Mouse (Mus musculus) cortical plate, adult 2 months (tissue): ENCODE data around the gene Cbfa2t3.

Experiments
- CTCF ChIP-seq: fragments of 200-500 bp; IDR thresholded peaks from 2 replicates; pipeline ENCODE4 v1.5.1; 2011; ENCODE audit warnings: mild to moderate bottlenecking, control low read depth, low read length; ENCODE audit not compliant: insufficient read depth; ENCODE audit errors: extremely low read depth
- POLR2A ChIP-seq: fragments of 200-500 bp; IDR thresholded peaks from 2 replicates; pipeline ENCODE4 v1.6.1; 2011; ENCODE audit warnings: mild to moderate bottlenecking, low read length, control low read depth; ENCODE audit not compliant: insufficient read depth; ENCODE audit errors: extremely low read depth

DNA sequence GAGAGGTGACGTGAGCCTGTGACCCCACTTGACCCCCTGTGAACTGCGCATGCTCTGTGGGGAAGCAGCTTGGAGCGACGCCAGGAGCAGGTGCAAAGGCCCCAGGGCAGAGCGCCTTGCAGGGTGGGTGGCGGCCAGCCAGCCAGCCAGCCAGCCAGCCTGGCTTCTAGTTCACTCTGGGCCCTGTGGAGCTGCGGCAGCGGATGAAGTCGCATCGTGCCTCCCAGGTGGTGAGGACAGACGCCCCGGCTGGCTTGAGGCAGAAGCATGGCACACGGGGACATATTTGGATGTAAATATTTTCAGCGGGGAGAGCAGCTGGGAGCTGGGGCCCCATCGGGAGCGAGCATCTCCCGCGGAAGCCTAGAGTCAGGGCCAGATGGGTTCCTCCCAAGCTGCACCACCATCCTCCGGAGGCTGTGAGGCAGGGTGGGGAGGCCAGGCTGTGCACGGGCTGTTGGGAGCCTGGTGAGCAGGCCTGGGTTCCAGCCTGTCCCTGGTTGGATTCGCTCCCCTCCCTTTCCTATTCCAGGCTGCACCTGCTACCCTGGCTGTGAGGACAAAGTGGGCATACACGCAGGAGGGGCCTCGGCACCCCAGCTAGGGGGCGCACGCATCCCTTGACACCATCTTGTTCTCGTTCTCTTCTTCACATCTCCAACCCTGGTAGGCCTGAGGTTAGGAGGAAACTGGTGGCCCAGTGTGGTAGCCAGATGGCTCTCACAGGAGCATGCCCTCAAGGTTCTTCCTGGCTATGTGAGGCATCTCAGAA, 10.6 kb upstream of the Cbfa2t3 start:
- TF ChIP-seq CTCF (no peak), POLR2A (no peak)
